Mouse (Mus musculus) liver, embryonic 13.5 days (tissue): ENCODE measurements around the gene Slc44a4. TPM values are rescaled to one million over a fixed set of nuclear protein-coding genes. Genes with fewer than 3 reads are reported as not detected.
"Not testable (repeated sequence)": the region's sequence is repeated elsewhere in the genome, so short reads cannot be mapped to it uniquely, and the experiment has no call there.

Source experiments
- ATAC-seq: fragments of 200-750 bp; cut with Nextera tagmentation; 2 replicates; pipeline ENCODE4 v1.8.0; 2017; ENCODE audit warnings: low read depth, mild to moderate bottlenecking, moderate number of reproducible peaks, moderate library complexity
- DNase-seq: peaks from one replicate; pipeline ENCODE4 v3.0.0; 2022
- H3K27ac ChIP-seq: fragments of 300-500 bp; sonication (generic); 2 replicates; pipeline ENCODE4 v1.5.1; 2015; ENCODE audit warnings: moderate library complexity, mild to moderate bottlenecking, inconsistent platforms
- H3K27me3 ChIP-seq: fragments of 300-500 bp; sonication (generic); 2 replicates; pipeline ENCODE4 v1.6.1; 2015; ENCODE audit warnings: mild to moderate bottlenecking, inconsistent platforms
- H3K36me3 ChIP-seq: fragments of 300-500 bp; sonication (generic); 2 replicates; pipeline ENCODE4 v1.6.1; 2015; ENCODE audit warnings: mild to moderate bottlenecking, inconsistent platforms
- H3K4me1 ChIP-seq: fragments of 300-500 bp; sonication (generic); replicated peaks from 2 replicates; pipeline ENCODE4 v1.6.1; 2015; ENCODE audit warnings: inconsistent platforms
- H3K4me2 ChIP-seq: fragments of 300-500 bp; sonication (generic); 2 replicates; pipeline ENCODE4 v1.6.1; 2015; ENCODE audit warnings: inconsistent platforms, mild to moderate bottlenecking, moderate library complexity
- H3K4me3 ChIP-seq: fragments of 300-500 bp; sonication (generic); replicated peaks from 2 replicates; pipeline ENCODE4 v1.5.1; 2015; ENCODE audit warnings: mild to moderate bottlenecking, inconsistent platforms
- H3K9ac ChIP-seq: fragments of 300-500 bp; sonication (generic); 2 replicates; pipeline ENCODE4 v1.6.1; 2015; ENCODE audit warnings: mild to moderate bottlenecking, inconsistent platforms
- H3K9me3 ChIP-seq: fragments of 300-500 bp; sonication (generic); replicated peaks from 2 replicates; pipeline ENCODE4 v1.6.1; 2016; ENCODE audit warnings: inconsistent platforms
- WGBS: fragments of 180-500 bp; shearing (Covaris S2); methylation state at CpG from one replicate; pipeline ENCODE4 v1.1.7; 2015; ENCODE audit not compliant: insufficient replicate concordance; 5-methylcytosine and 5-hydroxymethylcytosine counted together
- polyA plus RNA-seq: library from polyadenylated mRNA; unstranded; fragments of >200 nt; fragmentation: Nextera tagmentation; extraction: Ambion mirVana; gene quantifications from 2 replicates; pipeline ENCODE4 v1.2.1, GENCODE M21; 2015

Slc44a4 gene
- polyA plus RNA-seq, 1 experiment from 2014 or later, result 1.5 TPM

DNA sequence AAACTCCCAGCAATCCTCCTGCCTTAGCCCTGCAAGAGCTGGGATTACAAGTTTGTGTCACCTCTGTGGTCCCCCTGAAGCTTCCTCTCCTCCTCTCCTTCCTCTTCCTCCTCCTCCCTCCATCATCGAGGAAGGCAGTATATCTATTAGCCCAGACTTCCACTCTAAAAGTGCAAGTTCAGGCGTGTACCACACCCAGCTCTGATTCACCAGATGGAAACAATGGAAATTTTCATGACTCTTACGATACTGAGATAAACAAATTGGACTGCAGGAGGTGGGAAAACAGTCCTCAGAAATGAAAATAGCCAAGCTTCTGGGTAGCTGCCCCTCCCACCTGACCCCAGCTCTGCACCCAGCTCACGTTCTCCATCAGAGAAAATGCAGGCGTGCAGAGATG is 51.4 kb downstream of the Slc44a4 start:
- H3K27ac ChIP-seq, result no peak overlapping the region
- ATAC-seq, result no peak
- WGBS, result 35% methylated on average over 5 of the region's 5 CpGs

DNA sequence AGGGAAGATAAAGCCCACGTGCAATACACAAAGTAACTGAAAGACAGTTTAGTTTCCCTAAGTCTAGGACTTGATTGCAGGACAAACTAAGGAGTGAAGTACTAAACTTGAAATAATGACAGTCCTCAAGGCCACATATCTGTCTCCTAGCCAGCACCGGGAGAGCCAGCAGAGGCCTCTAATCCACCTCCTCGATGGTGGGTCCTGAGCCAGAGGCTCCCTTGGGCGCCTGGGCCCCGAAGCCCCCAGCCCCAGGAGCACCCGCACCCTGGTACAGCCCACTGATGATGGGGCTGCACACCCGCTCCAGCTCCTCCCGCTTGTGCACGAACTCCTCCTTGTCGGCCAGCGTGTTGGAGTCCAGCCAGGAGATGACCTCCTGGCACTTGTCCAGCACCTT is 55.6 kb downstream of the Slc44a4 start, which contains the start of gene Gm20481:
Gene Gm20481 (plus strand): TSS at position 91 of the 400 bp plus-strand sequence.
- H3K4me3 ChIP-seq, H3K27ac ChIP-seq, H3K9ac ChIP-seq, H3K9me3 ChIP-seq, DNase-seq, ATAC-seq, H3K4me2 ChIP-seq, H3K36me3 ChIP-seq: not testable (repeated sequence)
- Histone ChIP-seq H3K27me3 (peaks cover 79% of the 10 kb centered on the region), H3K4me1 (peaks cover 11% of the 10 kb centered on the region)
- WGBS, result 46% methylated on average over 7 of the region's 11 CpGs

More for the DNA sequence above, 51.4 kb downstream of the Slc44a4 start:
- H3K4me1 ChIP-seq, result peaks cover 7% of the 10 kb centered on the region; the same call in 1 of the 2 replicates
- H3K4me2 ChIP-seq, result no peak overlapping the region
- H3K9me3 ChIP-seq, result no peaks in the 10 kb centered on the region
- H3K4me3 ChIP-seq, result no peak overlapping the region
- H3K27me3 ChIP-seq, result peaks cover 83% of the 10 kb centered on the region
- no peaks in the 10 kb centered on the region for H3K36me3 ChIP-seq
- no peak overlapping the region for H3K9ac ChIP-seq
- no peak for DNase-seq

DNA sequence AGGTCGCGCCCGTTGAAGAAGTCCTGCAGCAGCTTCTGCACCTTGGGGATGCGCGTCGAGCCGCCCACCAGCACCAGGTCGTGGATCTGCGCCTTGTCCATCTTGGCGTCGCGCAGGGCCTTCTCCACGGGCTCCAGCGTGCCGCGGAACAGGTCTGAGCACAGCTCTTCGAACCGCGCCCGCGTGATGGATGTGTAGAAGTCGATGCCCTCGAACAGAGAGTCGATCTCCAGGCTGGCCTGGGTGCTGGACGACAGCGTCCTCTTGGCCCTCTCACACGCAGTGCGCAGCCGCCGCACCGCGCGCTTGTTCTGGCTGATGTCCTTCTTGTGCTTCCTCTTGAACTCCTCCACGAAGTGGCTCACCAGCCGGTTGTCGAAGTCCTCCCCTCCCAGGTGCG is 56.6 kb downstream of the Slc44a4 start:
- DNase-seq, H3K4me2 ChIP-seq: not testable (repeated sequence)

DNA sequence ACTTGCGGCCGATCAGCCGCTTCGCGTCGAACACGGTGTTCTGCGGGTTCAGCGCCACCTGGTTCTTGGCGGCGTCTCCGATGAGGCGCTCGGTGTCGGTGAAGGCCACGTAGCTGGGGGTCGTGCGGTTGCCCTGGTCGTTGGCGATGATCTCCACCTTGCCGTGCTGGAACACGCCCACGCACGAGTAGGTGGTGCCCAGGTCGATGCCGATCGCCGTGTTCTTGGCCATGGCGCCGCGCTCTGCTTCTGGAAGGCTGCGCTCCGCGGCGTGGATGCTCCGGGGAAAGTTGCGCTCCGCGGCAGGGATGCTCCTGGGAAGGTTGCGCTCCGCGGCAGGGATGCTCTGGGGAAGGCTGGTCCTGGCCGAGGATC is 57.4 kb downstream of the Slc44a4 start:
- WGBS, result 2% methylated on average over 26 of the region's 43 CpGs
- Histone ChIP-seq H3K4me2 (peak overlapping the region; percentile 72), H3K4me3 (peak overlapping the region; percentile 50), H3K27me3 (peaks cover 62% of the 10 kb centered on the region)
- H3K36me3 ChIP-seq, H3K27ac ChIP-seq, H3K4me1 ChIP-seq, H3K9me3 ChIP-seq, H3K9ac ChIP-seq, DNase-seq: not testable (repeated sequence)
- ATAC-seq, result peak; percentile 25

More for the DNA sequence above, 56.6 kb downstream of the Slc44a4 start:
- H3K27ac ChIP-seq, H3K4me1 ChIP-seq, ATAC-seq, H3K9me3 ChIP-seq, H3K36me3 ChIP-seq, H3K4me3 ChIP-seq, H3K9ac ChIP-seq: not testable (repeated sequence)
- peaks cover 69% of the 10 kb centered on the region for H3K27me3 ChIP-seq
- WGBS, result 34% methylated on average over 24 of the region's 37 CpGs

DNA sequence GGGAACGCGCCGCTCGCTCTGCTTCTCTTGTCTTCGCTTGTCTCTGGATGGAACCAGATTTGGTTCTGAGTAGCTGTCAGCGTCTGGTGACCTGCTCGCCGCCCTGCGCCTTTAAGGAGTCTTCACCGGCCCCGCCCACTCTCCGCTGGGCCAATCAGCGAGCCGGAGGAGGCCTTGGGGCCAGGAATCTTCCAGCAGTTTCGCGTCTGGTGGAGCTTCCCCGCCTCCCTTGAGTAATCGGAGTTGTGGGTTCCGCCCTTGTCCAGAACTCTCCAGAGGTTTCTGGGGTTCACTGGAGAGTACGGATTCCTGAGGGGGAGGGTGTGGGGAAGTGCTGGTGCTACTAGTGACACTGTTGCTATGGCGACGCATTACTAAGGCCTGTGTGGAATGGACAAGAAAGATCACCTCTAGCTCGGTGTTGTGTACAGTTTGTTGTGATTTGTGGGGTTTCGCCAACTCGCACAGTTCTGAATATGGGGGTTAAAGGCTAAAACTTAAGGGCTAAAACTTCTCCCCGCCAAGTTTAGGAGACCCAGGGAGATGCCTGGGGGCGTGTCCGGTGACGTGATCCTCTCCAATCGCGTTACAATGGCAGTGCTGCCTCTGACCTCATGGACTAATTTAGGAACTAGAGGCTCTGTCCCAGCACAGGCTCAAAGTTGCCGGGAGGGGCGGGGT is 57.9 kb downstream of the Slc44a4 start, which contains the start of the genes Hspa1a and Hspa1l:
Gene Hspa1a (minus strand): TSS at position 88 of the 681 bp plus-strand sequence.
Gene Hspa1l (plus strand): TSS at position 635 of the 681 bp plus-strand sequence.
- not testable (repeated sequence) for H3K4me1 ChIP-seq, H3K27ac ChIP-seq, H3K9me3 ChIP-seq, H3K36me3 ChIP-seq
- ATAC-seq (peak; percentile 91), DNase-seq (peak; percentile 66)
- H3K9ac ChIP-seq, result peak within 1 kb of the TSS; percentile 52
- peaks cover 61% of the 10 kb centered on the region for H3K27me3 ChIP-seq
- peak within 1 kb of the TSS; percentile 72 for H3K4me2 ChIP-seq
- H3K4me3 ChIP-seq, result peak within 1 kb of the TSS; percentile 50
- 1% methylated on average over 33 of the region's 33 CpGs for WGBS

DNA sequence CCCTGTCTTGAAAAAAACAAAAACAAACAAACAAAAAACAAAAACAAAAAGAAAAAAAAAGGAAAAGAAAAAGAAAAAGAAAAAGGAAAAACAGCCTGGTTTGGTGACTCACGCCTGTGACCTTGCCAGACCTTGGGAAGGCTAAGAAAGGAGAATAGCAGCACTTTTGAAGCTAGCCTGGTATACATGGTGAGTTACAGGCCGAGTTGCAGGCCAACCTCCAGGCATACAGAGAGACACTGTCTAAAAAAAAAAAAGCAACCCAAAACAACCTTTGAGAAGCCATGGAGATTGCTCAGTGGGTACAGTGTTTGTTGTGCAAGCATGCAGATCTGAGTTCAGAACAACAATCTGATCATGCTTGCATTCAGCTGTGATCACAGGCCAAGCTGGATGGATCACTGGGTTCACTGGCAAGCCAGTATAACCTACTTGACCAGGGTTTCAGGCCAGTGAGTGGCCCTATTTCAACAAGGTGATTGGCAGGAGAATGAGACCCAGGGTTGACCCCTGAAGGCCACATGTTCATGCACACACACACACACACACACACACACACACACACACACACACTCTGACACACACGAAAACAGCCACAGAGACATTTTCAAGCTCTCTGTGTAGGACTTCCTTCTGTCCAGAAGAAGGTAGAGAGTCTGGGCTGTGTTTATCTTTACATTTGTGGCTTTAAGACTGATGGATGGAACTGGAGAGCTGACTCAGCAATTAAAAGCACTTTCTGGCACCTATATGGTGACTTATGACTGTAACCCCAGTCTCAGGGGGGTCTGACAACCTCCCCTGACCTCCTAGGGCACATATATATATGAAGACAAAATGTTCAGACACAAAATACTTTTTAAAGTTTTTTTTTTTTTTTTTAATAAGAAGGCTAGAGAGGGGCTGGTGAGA is 61.6 kb downstream of the Slc44a4 start:
- 62% methylated on average over 3 of the region's 3 CpGs for WGBS
- Histone ChIP-seq H3K9me3 (no peaks in the 10 kb centered on the region), H3K4me2 (no peak overlapping the region), H3K27ac (no peak overlapping the region), H3K4me3 (no peak overlapping the region), H3K9ac (no peak overlapping the region), H3K36me3 (peaks cover 9% of the 10 kb centered on the region; the same call in 1 of the 2 replicates), H3K4me1 (peaks cover 16% of the 10 kb centered on the region), H3K27me3 (peaks cover 26% of the 10 kb centered on the region)
- DNase-seq (no peak), ATAC-seq (no peak)

DNA sequence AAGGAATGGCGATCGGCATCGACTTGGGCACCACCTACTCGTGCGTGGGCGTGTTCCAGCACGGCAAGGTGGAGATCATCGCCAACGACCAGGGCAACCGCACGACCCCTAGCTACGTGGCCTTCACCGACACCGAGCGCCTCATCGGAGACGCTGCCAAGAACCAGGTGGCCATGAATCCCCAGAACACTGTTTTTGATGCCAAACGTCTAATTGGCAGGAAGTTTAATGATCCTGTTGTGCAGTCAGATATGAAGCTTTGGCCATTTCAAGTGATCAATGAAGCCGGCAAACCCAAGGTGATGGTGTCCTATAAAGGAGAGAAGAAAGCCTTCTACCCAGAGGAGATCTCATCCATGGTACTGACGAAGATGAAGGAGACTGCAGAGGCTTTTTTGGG is 62.7 kb downstream of the Slc44a4 start:
- peaks cover 9% of the 10 kb centered on the region; the same call in 1 of the 2 replicates for H3K36me3 ChIP-seq
- H3K4me3 ChIP-seq, result no peak overlapping the region
- no peak for DNase-seq
- no peak for ATAC-seq
- H3K4me1 ChIP-seq, result peaks cover 20% of the 10 kb centered on the region
- no peaks in the 10 kb centered on the region for H3K9me3 ChIP-seq
- peaks cover 20% of the 10 kb centered on the region for H3K27me3 ChIP-seq
- no peak overlapping the region for H3K27ac ChIP-seq
- WGBS, result 86% methylated on average over 20 of the region's 20 CpGs
- H3K4me2 ChIP-seq, result no peak overlapping the region
- H3K9ac ChIP-seq, result no peak overlapping the region

DNA sequence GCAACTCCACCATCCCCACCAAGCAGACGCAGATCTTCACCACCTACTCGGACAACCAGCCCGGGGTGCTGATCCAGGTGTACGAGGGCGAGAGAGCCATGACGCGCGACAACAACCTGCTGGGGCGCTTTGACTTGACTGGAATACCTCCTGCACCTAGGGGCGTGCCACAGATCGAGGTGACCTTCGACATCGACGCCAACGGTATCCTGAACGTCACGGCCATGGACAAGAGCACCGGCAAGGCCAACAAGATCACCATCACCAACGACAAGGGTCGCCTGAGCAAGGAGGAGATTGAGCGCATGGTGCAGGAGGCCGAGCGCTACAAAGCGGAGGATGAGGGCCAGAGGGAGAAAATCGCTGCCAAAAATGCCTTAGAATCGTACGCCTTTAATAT is 64.0 kb downstream of the Slc44a4 start:
- ATAC-seq (no peak), DNase-seq (no peak)
- no peaks in the 10 kb centered on the region for H3K9me3 ChIP-seq
- peaks cover 8% of the 10 kb centered on the region for H3K27me3 ChIP-seq
- no peak overlapping the region for H3K4me3 ChIP-seq
- peaks cover 9% of the 10 kb centered on the region; the same call in 1 of the 2 replicates for H3K36me3 ChIP-seq
- peaks cover 24% of the 10 kb centered on the region for H3K4me1 ChIP-seq
- H3K4me2 ChIP-seq, result no peak overlapping the region
- no peak overlapping the region for H3K9ac ChIP-seq
- 87% methylated on average over 27 of the region's 27 CpGs for WGBS
- no peak overlapping the region for H3K27ac ChIP-seq

DNA sequence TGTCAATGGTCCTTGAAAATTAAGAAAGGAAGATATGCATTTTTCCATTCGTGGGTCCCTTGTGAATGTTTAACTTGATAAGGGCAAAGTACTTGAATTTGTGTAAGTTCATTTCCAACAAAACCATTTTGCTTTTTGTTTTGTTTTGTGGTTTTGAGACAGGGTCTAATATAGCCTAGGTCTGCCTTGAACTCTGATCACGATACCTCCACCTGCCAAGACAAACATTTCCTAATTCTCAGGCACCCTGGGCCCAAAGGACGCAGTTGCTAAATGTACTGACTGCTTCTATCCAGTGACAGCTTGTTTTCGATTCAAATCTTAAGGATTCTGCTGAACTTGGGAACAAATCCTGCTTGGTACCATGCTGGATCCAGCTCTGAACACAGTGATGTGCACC is 65.4 kb downstream of the Slc44a4 start:
- Histone ChIP-seq H3K4me1 (peaks cover 30% of the 10 kb centered on the region), H3K9me3 (no peaks in the 10 kb centered on the region), H3K4me2 (0 out of 2 replicates have a peak overlapping the region, but pooled peaks have one; percentile 78), H3K27ac (no peak overlapping the region), H3K9ac (peak overlapping the region; percentile 49; the same call in 1 of the 2 replicates), H3K27me3 (no peaks in the 10 kb centered on the region), H3K36me3 (peaks cover 11% of the 10 kb centered on the region), H3K4me3 (no peak overlapping the region)
- DNase-seq, result no peak
- no peak for ATAC-seq
- 68% methylated on average over 4 of the region's 4 CpGs for WGBS
